Mouse (Mus musculus) fat pad, adult 2 months (tissue): ENCODE data around the gene 4933414I15Rik.

ENCODE experiments used
- DNase-seq: peaks from one replicate; pipeline ENCODE4 v3.0.0-alpha.2; 2011; ENCODE audit warnings: low read depth, low spot score; ENCODE audit errors: extremely low read depth

The 4933414I15Rik gene

GRCm38 (mm10) chr11:50943506-50943905, at the start of gene 4933414I15Rik:
Gene 4933414I15Rik, minus strand, starts transcription at chr11:50943765.
- DNase-seq = no peak

- DNase-seq = no peak
Observed at GRCm38 (mm10) chr11:50981667-50982066, 38.1 kb upstream of the 4933414I15Rik start, which contains the start of gene Olfr1377. Gene Olfr1377, plus strand, starts transcription at chr11:50981967.

- DNase-seq = no peak
Observed at GRCm38 (mm10) chr11:50977216-50977615, 33.7 kb upstream of the 4933414I15Rik start.

- DNase-seq = no peak
Observed at GRCm38 (mm10) chr11:50966230-50966629, 22.7 kb upstream of the 4933414I15Rik start, which contains the start of gene Olfr1378. Gene Olfr1378, plus strand, starts transcription at chr11:50966530.

- DNase-seq = no peak
Observed at GRCm38 (mm10) chr11:50964886-50965285, 21.3 kb upstream of the 4933414I15Rik start.

- no peak for DNase-seq
Observed at GRCm38 (mm10) chr11:50953665-50954064, 10.1 kb upstream of the 4933414I15Rik start, which contains the start of gene Prop1. Gene Prop1, minus strand, starts transcription at chr11:50953765.

- no peak for DNase-seq
Observed at GRCm38 (mm10) chr11:50952290-50952689, 8.7 kb upstream of the 4933414I15Rik start.

GRCm38 (mm10) chr11:50942386-50942785, 1.2 kb downstream of the 4933414I15Rik start:
- DNase-seq = no peak

- no peak for DNase-seq
Observed at GRCm38 (mm10) chr11:50939621-50940366, 3.8 kb downstream of the 4933414I15Rik start.

- peak; percentile 79 for DNase-seq
Observed at GRCm38 (mm10) chr11:50938435-50938834, 5.1 kb downstream of the 4933414I15Rik start.

- no peak for DNase-seq
Observed at GRCm38 (mm10) chr11:50932040-50932439, 11.5 kb downstream of the 4933414I15Rik start.

GRCm38 (mm10) chr11:50931451-50931866, 12.1 kb downstream of the 4933414I15Rik start, which contains the start of gene Zfp354b:
Gene Zfp354b, minus strand, starts transcription at chr11:50931633.
- no peak for DNase-seq

GRCm38 (mm10) chr11:50931021-50931420, 12.5 kb downstream of the 4933414I15Rik start:
- no peak for DNase-seq

- DNase-seq = no peak
Observed at GRCm38 (mm10) chr11:50930469-50931014, 13.0 kb downstream of the 4933414I15Rik start.

- no peak for DNase-seq
Observed at GRCm38 (mm10) chr11:50915671-50916320, 27.8 kb downstream of the 4933414I15Rik start, which contains the start of gene Zfp2. Gene Zfp2, minus strand, starts transcription at chr11:50916165.

- DNase-seq = no peak
Observed at GRCm38 (mm10) chr11:50914461-50914860, 29.1 kb downstream of the 4933414I15Rik start.

GRCm38 (mm10) chr11:50913301-50913700, 30.3 kb downstream of the 4933414I15Rik start:
- no peak for DNase-seq

GRCm38 (mm10) chr11:50908136-50908535, 35.4 kb downstream of the 4933414I15Rik start:
- DNase-seq = no peak

- no peak for DNase-seq
Observed at GRCm38 (mm10) chr11:50897359-50897758, 46.2 kb downstream of the 4933414I15Rik start.

GRCm38 (mm10) chr11:50892441-50892840, 51.1 kb downstream of the 4933414I15Rik start:
- DNase-seq = no peak
